ENCODE assay signal across 6 mouse cellular contexts in genomic region chr17:29640971-29641370, GRCm38 (mm10).
"Had no signal": no experiment of that assay in that cellular context is flagged by ENCODE, and none has a peak within 500 bp of the region (broad histone marks: within the 10 kb centered on the region; RNA-seq: fewer than 3 reads in every experiment).

No protein-coding gene starts in this region.

- DNase-seq: kidney, postnatal 25 days; lung, adult 2 months; lung, postnatal 36 days; right cerebral cortex, postnatal 14 days; thymus, adult 2 months; thymus, postnatal 36 days had no signal
